Mouse (Mus musculus): ENCODE measurements around the gene Galnt2.

- no peak for TF ChIP-seq CTCF (conservative IDR thresholded peaks at IDR 0.05; ENCODE audit: low read length)
- no peak for TF ChIP-seq NANOG (IDR thresholded peaks at IDR 0.05; ENCODE audit: borderline replicate concordance, low read length)
Observed at GRCm38 (mm10) chr8:124294900-124295299, 63.7 kb downstream of the Galnt2 start.
